Mouse (Mus musculus): ENCODE data around the gene Cope.

The Cope gene

GRCm38 (mm10) chr8:70302358-70302890, at the start of gene Cope, which contains the start of gene Ddx49:
TSS of gene Cope (plus strand) at chr8:70302518.
TSS of gene Ddx49 (minus strand) at chr8:70302489.
- under 1% methylated on average over 40 of the region's 40 CpGs for WGBS

GRCm38 (mm10) chr8:70254628-70255027, 47.7 kb upstream of the Cope start:
- 53% methylated on average over 1 of the region's 1 CpGs for WGBS

GRCm38 (mm10) chr8:70257456-70257855, 44.9 kb upstream of the Cope start:
- WGBS = 78% methylated on average over 3 of the region's 3 CpGs

- 80% methylated on average over 5 of the region's 5 CpGs for WGBS
Measured at GRCm38 (mm10) chr8:70258600-70258999, 43.7 kb upstream of the Cope start.

GRCm38 (mm10) chr8:70259043-70259442, 43.3 kb upstream of the Cope start:
- WGBS = 54% methylated on average over 2 of the region's 2 CpGs

GRCm38 (mm10) chr8:70267674-70268073, 34.6 kb upstream of the Cope start:
- WGBS = 91% methylated on average over 3 of the region's 3 CpGs

- WGBS = 48% methylated on average over 5 of the region's 5 CpGs
Measured at GRCm38 (mm10) chr8:70268311-70268710, 34.0 kb upstream of the Cope start.

- 10% methylated on average over 11 of the region's 11 CpGs for WGBS
Measured at GRCm38 (mm10) chr8:70268799-70269565, 33.3 kb upstream of the Cope start.

GRCm38 (mm10) chr8:70272949-70273348, 29.4 kb upstream of the Cope start:
- 59% methylated on average over 3 of the region's 3 CpGs for WGBS

GRCm38 (mm10) chr8:70276476-70276875, 25.8 kb upstream of the Cope start:
- 81% methylated on average over 3 of the region's 3 CpGs for WGBS

GRCm38 (mm10) chr8:70278175-70278574, 24.1 kb upstream of the Cope start:
- 37% methylated on average over 15 of the region's 15 CpGs for WGBS

GRCm38 (mm10) chr8:70279266-70279665, 23.1 kb upstream of the Cope start:
- WGBS = 74% methylated on average over 8 of the region's 8 CpGs

- 32% methylated on average over 3 of the region's 3 CpGs for WGBS
Measured at GRCm38 (mm10) chr8:70281001-70281400, 21.3 kb upstream of the Cope start.

- 3% methylated on average over 36 of the region's 36 CpGs for WGBS
Measured at GRCm38 (mm10) chr8:70282603-70283135, 19.6 kb upstream of the Cope start, which contains the start of gene Homer3. TSS of gene Homer3 (plus strand) at chr8:70282827.

GRCm38 (mm10) chr8:70283136-70284077, 18.9 kb upstream of the Cope start:
- WGBS = 2% methylated on average over 53 of the region's 55 CpGs

GRCm38 (mm10) chr8:70284421-70284820, 17.9 kb upstream of the Cope start:
- WGBS = 84% methylated on average over 5 of the region's 5 CpGs

GRCm38 (mm10) chr8:70285304-70285703, 17.0 kb upstream of the Cope start:
- 97% methylated on average over 15 of the region's 15 CpGs for WGBS

- 93% methylated on average over 8 of the region's 8 CpGs for WGBS
Measured at GRCm38 (mm10) chr8:70286737-70287136, 15.6 kb upstream of the Cope start.

GRCm38 (mm10) chr8:70293988-70294405, 8.3 kb upstream of the Cope start:
- WGBS = 44% methylated on average over 5 of the region's 5 CpGs

- WGBS = 78% methylated on average over 3 of the region's 3 CpGs
Measured at GRCm38 (mm10) chr8:70300881-70301280, 1.4 kb upstream of the Cope start.

GRCm38 (mm10) chr8:70302901-70303300, 583 bp downstream of the Cope start:
- 4% methylated on average over 16 of the region's 16 CpGs for WGBS

GRCm38 (mm10) chr8:70309311-70309710, 7.0 kb downstream of the Cope start:
- 26% methylated on average over 2 of the region's 2 CpGs for WGBS

Measured in cerebral cortex, adult 2 months (tissue).